Mouse (Mus musculus) stomach, embryonic 14.5 days (tissue): ENCODE results near the gene Adgra1. TPM values are rescaled to one million over a fixed set of nuclear protein-coding genes. Genes with fewer than 3 reads are reported as not detected.
A peak's percentile ranks its signal among the peaks of the same experiment; 100 is the strongest.

ENCODE experiments used
- ATAC-seq: fragments of 200-750 bp; cut with Nextera tagmentation; 2 replicates; pipeline ENCODE4 v1.8.0; 2017; ENCODE audit warnings: low read depth, moderate TSS enrichment; ENCODE audit not compliant: insufficient number of reproducible peaks, insufficient read depth, low FRiP score
- H3K27ac ChIP-seq: fragments of 300-500 bp; sonication (generic); 2 replicates; pipeline ENCODE4 v1.5.1; 2014; ENCODE audit warnings: mild to moderate bottlenecking, low read length, moderate library complexity, mixed read lengths
- H3K27me3 ChIP-seq: fragments of 300-500 bp; sonication (generic); 2 replicates; pipeline ENCODE4 v1.6.1; 2014; ENCODE audit warnings: low read length, control low read depth, mixed read lengths; ENCODE audit not compliant: control insufficient read depth, insufficient read depth
- H3K36me3 ChIP-seq: fragments of 300-500 bp; sonication (generic); 2 replicates; pipeline ENCODE4 v1.6.1; 2014; ENCODE audit warnings: mild to moderate bottlenecking, control low read depth, low read length, moderate library complexity, mixed read lengths; ENCODE audit not compliant: control insufficient read depth, insufficient read depth
- H3K4me1 ChIP-seq: fragments of 300-500 bp; sonication (generic); 2 replicates; pipeline ENCODE4 v1.6.1; 2014; ENCODE audit warnings: low read length, control low read depth, mixed read lengths; ENCODE audit not compliant: control insufficient read depth, insufficient read depth
- H3K4me2 ChIP-seq: fragments of 300-500 bp; sonication (generic); replicated peaks from 2 replicates; pipeline ENCODE4 v1.6.1; 2014; ENCODE audit warnings: low read depth, low read length, control low read depth
- H3K4me3 ChIP-seq: fragments of 300-500 bp; sonication (generic); 2 replicates; pipeline ENCODE4 v1.5.1; 2014; ENCODE audit warnings: low read depth, low read length, control low read depth
- H3K9ac ChIP-seq: fragments of 300-500 bp; sonication (generic); replicated peaks from 2 replicates; pipeline ENCODE4 v1.6.1; 2014; ENCODE audit warnings: low read depth, mild to moderate bottlenecking, control low read depth, low read length, moderate library complexity, mixed read lengths
- H3K9me3 ChIP-seq: fragments of 300-500 bp; sonication (generic); 2 replicates; pipeline ENCODE4 v1.6.1; 2016; ENCODE audit warnings: low read depth, low read length, control low read depth; ENCODE audit not compliant: control insufficient read depth
- WGBS: fragments of 180-500 bp; shearing (Covaris S2); extraction: QIAGEN DNeasy Blood & Tissue Kit; methylation state at CpG from one replicate; pipeline ENCODE4 v1.1.7; 2014; 5-methylcytosine and 5-hydroxymethylcytosine counted together
- polyA plus RNA-seq: library from polyadenylated mRNA; unstranded; fragments of >200 nt; fragmentation: Nextera tagmentation; extraction: Ambion mirVana; gene quantifications from 2 replicates; pipeline ENCODE4 v1.2.1, GENCODE M21; 2014

The Adgra1 gene
- polyA plus RNA-seq, 1 experiment from 2014 or later = 1.00 TPM

- Histone ChIP-seq H3K36me3 (no peaks in the 10 kb centered on the region), H3K27me3 (no peaks in the 10 kb centered on the region), H3K9ac (no peak overlapping the region), H3K4me3 (no peak overlapping the region), H3K4me2 (no peak overlapping the region), H3K27ac (no peak overlapping the region), H3K4me1 (no peaks in the 10 kb centered on the region), H3K9me3 (no peaks in the 10 kb centered on the region)
- WGBS = 62% methylated on average over 6 of the region's 6 CpGs
- ATAC-seq = no peak
Observed at GRCm38 (mm10) chr7:139842397-139842796, 8.4 kb downstream of the Adgra1 start.

DNA sequence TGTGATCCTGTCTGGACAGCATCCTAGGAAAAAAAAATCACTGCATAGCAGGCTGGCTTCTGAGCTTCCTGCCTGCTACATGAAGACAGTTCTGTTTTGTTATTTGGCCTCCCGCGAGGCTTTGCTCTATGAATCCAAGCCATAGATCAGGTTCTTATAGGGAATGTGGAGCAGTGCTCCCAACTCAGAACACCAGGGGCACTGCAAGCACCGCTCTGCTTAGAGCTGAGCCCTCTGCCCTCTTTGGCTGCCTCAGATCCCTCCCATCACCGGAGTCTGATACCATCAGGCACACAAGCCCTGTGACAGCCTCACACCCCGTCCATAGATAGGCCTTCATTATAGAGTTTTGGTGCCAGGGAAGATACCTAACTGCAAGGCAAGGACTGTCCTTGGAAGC, 9.2 kb downstream of the Adgra1 start:
- no peak overlapping the region for H3K27ac ChIP-seq
- ATAC-seq = no peak
- WGBS = 46% methylated on average over 5 of the region's 5 CpGs
- H3K27me3 ChIP-seq = no peaks in the 10 kb centered on the region
- H3K36me3 ChIP-seq = no peaks in the 10 kb centered on the region
- no peaks in the 10 kb centered on the region for H3K9me3 ChIP-seq
- no peaks in the 10 kb centered on the region for H3K4me1 ChIP-seq
- H3K4me3 ChIP-seq = no peak overlapping the region
- H3K4me2 ChIP-seq = no peak overlapping the region
- H3K9ac ChIP-seq = no peak overlapping the region

DNA sequence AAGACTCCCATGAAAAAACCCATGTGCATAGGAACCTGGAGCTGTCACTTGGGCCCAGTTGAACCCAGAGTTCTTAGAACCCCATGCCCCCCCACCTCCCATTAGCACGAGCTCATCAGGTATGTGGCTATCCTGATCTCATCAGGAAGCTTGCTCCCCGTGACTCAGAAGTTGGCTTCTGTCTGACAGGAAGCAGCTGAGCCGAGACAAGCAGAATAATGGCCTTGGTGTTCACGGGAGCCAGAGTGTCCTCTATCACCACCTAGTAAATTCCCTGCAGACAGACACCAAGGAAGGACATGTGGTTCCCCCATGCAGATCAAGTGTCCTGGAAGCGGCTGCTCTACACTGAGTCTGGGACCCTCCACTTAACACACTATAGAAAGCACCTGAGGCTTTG, 9.8 kb downstream of the Adgra1 start:
- no peak for ATAC-seq
- Histone ChIP-seq H3K4me1 (no peaks in the 10 kb centered on the region), H3K4me3 (no peak overlapping the region), H3K4me2 (no peak overlapping the region), H3K36me3 (no peaks in the 10 kb centered on the region), H3K27me3 (no peaks in the 10 kb centered on the region), H3K9me3 (no peaks in the 10 kb centered on the region), H3K27ac (no peak overlapping the region), H3K9ac (no peak overlapping the region)
- 30% methylated on average over 5 of the region's 5 CpGs for WGBS

DNA sequence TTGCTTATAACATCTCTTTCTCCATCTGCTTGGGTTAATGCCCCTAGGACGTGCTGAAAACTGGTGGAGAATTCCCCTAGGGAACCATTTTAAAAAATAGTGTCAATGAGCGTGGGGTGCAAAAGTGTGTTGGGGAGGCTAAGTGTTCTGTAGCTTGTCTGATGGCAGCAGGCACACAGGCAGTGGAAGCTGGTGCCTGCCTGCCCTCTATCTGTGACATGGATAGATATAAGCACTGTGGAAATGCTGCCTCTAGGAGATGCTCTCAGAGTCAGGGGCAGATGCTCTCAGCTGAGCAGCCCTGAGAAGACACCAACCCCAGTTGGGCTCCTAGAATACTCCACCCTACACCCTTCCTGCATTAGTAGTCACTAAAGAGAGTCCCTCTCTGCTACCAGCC, 11.1 kb downstream of the Adgra1 start:
- 77% methylated on average over 2 of the region's 2 CpGs for WGBS
- no peak overlapping the region for H3K9ac ChIP-seq
- no peak for ATAC-seq

DNA sequence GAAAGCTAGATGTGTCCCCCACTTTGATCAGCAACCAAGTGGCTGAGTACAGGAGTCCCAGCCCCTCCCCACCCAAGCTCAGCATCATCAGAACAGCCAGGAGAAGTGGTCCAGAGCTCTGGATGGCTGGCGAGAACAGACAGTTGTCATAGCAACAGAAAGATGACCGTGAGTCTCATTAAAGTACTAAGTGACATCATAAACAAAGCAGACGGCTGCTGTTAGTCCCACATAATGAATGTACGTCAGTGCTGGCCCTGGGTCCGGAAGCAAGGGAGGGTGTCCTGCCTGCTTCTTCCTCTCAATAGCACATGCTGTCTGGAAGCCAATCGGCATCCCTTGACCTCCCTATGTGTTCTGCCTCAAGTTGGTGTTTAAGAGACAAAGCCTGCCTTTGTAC, 16.2 kb downstream of the Adgra1 start:
- Histone ChIP-seq H3K9me3 (no peaks in the 10 kb centered on the region), H3K4me1 (no peaks in the 10 kb centered on the region), H3K4me3 (no peak overlapping the region), H3K27me3 (no peaks in the 10 kb centered on the region), H3K36me3 (no peaks in the 10 kb centered on the region), H3K4me2 (no peak overlapping the region), H3K9ac (no peak overlapping the region), H3K27ac (no peak overlapping the region)
- 19% methylated on average over 6 of the region's 6 CpGs for WGBS
- ATAC-seq = 0 out of 2 replicates have a peak, but pooled peaks have one; percentile 46

More for the DNA sequence above, 11.1 kb downstream of the Adgra1 start:
- Histone ChIP-seq H3K27me3 (no peaks in the 10 kb centered on the region), H3K4me2 (no peak overlapping the region), H3K36me3 (no peaks in the 10 kb centered on the region), H3K4me3 (no peak overlapping the region), H3K9me3 (no peaks in the 10 kb centered on the region), H3K27ac (no peak overlapping the region), H3K4me1 (no peaks in the 10 kb centered on the region)

DNA sequence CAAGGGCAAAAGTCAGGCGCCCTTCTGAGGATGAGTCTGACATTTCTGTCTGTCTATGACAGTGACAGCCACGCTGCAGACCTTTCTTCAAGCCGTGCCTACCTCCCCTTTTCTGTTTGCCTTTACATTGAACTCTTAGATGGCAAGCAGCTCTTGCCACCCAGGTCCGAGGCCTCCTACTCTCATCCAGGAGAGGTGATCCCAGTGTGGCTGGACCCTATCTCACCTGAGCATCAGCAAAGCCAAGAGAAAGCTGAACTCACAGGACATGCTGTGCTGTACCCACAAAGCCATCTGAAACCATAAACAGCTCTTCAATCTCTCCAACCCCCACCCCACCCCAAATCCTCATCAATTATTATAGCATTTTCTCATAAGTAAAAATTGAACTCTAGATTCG, 16.7 kb downstream of the Adgra1 start:
- Histone ChIP-seq H3K27ac (no peak overlapping the region), H3K4me1 (no peaks in the 10 kb centered on the region), H3K9me3 (no peaks in the 10 kb centered on the region), H3K4me3 (no peak overlapping the region), H3K36me3 (no peaks in the 10 kb centered on the region), H3K4me2 (no peak overlapping the region), H3K27me3 (no peaks in the 10 kb centered on the region), H3K9ac (no peak overlapping the region)
- WGBS = 63% methylated on average over 5 of the region's 5 CpGs
- ATAC-seq = no peak

DNA sequence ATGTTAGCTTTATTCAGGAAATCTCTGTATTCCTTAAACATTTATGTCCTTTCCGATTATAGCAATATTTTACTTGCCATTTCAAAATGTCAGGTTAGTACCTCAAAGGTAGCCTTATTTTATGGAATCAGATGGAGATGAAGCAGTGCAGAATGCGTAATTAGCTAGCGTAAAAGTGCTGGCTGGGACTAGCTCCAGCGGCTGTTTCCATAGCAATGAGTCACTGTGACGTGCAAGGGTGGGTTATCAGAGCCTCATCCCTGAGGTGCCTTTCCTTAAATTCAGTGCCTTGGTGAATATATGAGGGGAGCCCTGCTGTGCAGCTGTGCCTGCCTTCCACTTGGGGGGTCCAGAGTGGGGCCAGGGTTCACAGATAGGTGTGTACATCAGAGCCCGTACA, 17.1 kb downstream of the Adgra1 start:
- WGBS = 65% methylated on average over 6 of the region's 6 CpGs

DNA sequence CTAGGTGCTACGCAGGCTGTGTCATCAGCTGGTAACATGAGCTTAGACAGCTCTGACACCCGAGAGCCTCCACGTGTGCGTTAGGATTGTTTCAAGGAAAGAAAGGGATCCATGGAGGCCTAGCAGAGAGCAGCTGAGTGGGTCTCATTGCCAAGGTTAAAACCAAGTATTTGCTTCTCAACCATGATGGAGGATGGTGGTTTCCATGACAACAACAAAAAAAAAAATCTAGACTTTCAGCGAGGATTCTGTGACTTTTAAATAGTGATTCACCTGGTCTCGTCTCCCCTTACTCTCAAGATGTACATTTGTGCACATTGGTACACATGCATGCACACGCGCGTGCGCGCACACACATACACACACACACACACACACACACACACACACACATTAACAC, 21.3 kb downstream of the Adgra1 start:
- H3K27me3 ChIP-seq = no peaks in the 10 kb centered on the region
- no peak overlapping the region for H3K4me2 ChIP-seq
- H3K4me1 ChIP-seq = no peaks in the 10 kb centered on the region
- H3K4me3 ChIP-seq = no peak overlapping the region
- H3K36me3 ChIP-seq = no peaks in the 10 kb centered on the region
- ATAC-seq = no peak
- H3K9me3 ChIP-seq = no peaks in the 10 kb centered on the region
- no peak overlapping the region for H3K9ac ChIP-seq
- H3K27ac ChIP-seq = no peak overlapping the region
- WGBS = 73% methylated on average over 11 of the region's 11 CpGs

More for the DNA sequence above, 17.1 kb downstream of the Adgra1 start:
- Histone ChIP-seq H3K4me1 (no peaks in the 10 kb centered on the region), H3K4me2 (no peak overlapping the region), H3K9ac (no peak overlapping the region), H3K27ac (no peak overlapping the region), H3K36me3 (no peaks in the 10 kb centered on the region), H3K9me3 (no peaks in the 10 kb centered on the region), H3K4me3 (no peak overlapping the region), H3K27me3 (no peaks in the 10 kb centered on the region)
- ATAC-seq = no peak

DNA sequence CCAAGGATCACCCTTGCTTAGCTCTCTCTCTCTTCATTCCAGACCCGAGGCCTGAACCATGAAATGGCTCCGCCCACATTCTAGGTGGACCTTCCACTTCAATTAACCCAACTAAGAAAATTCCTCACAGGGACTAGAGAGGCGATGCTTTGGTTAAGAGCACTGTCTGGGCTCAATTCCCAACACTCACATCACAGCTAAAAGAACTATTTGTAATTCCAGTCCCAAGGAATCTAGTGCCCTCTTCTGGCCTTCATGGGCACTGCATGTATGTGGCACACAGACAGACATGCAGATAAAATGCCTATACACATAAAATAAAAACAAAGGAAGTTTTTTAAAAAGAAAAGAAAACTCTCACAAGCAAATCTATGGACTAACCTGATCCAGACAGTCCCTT, 27.4 kb downstream of the Adgra1 start:
- H3K9ac ChIP-seq = no peak overlapping the region
- no peak overlapping the region for H3K4me2 ChIP-seq
- no peak for ATAC-seq
- no peaks in the 10 kb centered on the region for H3K27me3 ChIP-seq
- no peak overlapping the region for H3K27ac ChIP-seq
- no peaks in the 10 kb centered on the region for H3K36me3 ChIP-seq
- WGBS = 21% methylated on average over 3 of the region's 3 CpGs
- no peaks in the 10 kb centered on the region for H3K9me3 ChIP-seq
- no peaks in the 10 kb centered on the region for H3K4me1 ChIP-seq
- no peak overlapping the region for H3K4me3 ChIP-seq
